Mouse (Mus musculus) forebrain, postnatal 0 days (tissue): ENCODE results near the gene Serpina3c. TPM values are rescaled to one million over a fixed set of nuclear protein-coding genes. Genes with fewer than 3 reads are reported as not detected.
"Not testable (repeated sequence)": the region's sequence is repeated elsewhere in the genome, so short reads cannot be mapped to it uniquely, and the experiment has no call there.

Source experiments
- ATAC-seq: fragments of 200-750 bp; cut with Nextera tagmentation; 2 replicates; pipeline ENCODE4 v1.8.0; 2017; ENCODE audit warnings: mild to moderate bottlenecking, moderate library complexity
- DNase-seq: peaks from one replicate; pipeline ENCODE4 v3.0.0-alpha.2; 2015
- H3K27ac ChIP-seq: fragments of 300-500 bp; sonication (generic); 2 replicates; pipeline ENCODE4 v1.5.1; 2014; ENCODE audit warnings: low read depth, mild to moderate bottlenecking, antibody characterized with exemption, low read length, moderate library complexity, mixed read lengths
- H3K27me3 ChIP-seq: fragments of 300-500 bp; sonication (generic); 2 replicates; pipeline ENCODE4 v1.6.1; 2014; ENCODE audit warnings: mild to moderate bottlenecking, low read length, mixed read lengths; ENCODE audit not compliant: insufficient read depth
- H3K36me3 ChIP-seq: fragments of 300-500 bp; sonication (generic); 2 replicates; pipeline ENCODE4 v1.6.1; 2014; ENCODE audit warnings: mild to moderate bottlenecking, moderate library complexity; ENCODE audit not compliant: insufficient read depth
- H3K4me1 ChIP-seq: fragments of 300-500 bp; sonication (generic); 2 replicates; pipeline ENCODE4 v1.6.1; 2014; ENCODE audit warnings: antibody characterized with exemption; ENCODE audit not compliant: insufficient read depth
- H3K4me2 ChIP-seq: fragments of 300-500 bp; sonication (generic); 2 replicates; pipeline ENCODE4 v1.6.1; 2014; ENCODE audit warnings: low read depth, mild to moderate bottlenecking, moderate library complexity
- H3K4me3 ChIP-seq: fragments of 300-500 bp; sonication (generic); 2 replicates; pipeline ENCODE4 v1.5.1; 2014; ENCODE audit warnings: low read depth, low read length, mixed read lengths
- H3K9ac ChIP-seq: fragments of 300-500 bp; sonication (generic); 2 replicates; pipeline ENCODE4 v1.6.1; 2014; ENCODE audit warnings: mild to moderate bottlenecking
- H3K9me3 ChIP-seq: fragments of 300-500 bp; sonication (generic); 2 replicates; pipeline ENCODE4 v1.6.1; 2016; ENCODE audit warnings: low read length
- CTCF ChIP-seq: sonication (generic); IDR thresholded peaks from 2 replicates; pipeline ENCODE4 v1.5.1; 2016; ENCODE audit warnings: antibody characterized with exemption, control low read depth, low read depth
- WGBS: fragments of 180-500 bp; shearing (Covaris S2); extraction: QIAGEN DNeasy Blood & Tissue Kit; methylation state at CpG from one replicate; pipeline ENCODE4 v1.1.7; 2014; 5-methylcytosine and 5-hydroxymethylcytosine counted together
- polyA plus RNA-seq: library from polyadenylated mRNA; unstranded; fragments of >200 nt; fragmentation: Nextera tagmentation; extraction: Ambion mirVana; gene quantifications from 2 replicates; pipeline ENCODE4 v1.2.1, GENCODE M21; 2015
- total RNA-seq: library from RNA; depleted of rRNA; stranded (reverse); fragments of >200 nt; gene quantifications from 2 replicates; pipeline ENCODE4 v1.2.3, GENCODE M21; 2014; rRNA removed

Serpina3c gene
- total and polyA plus RNA-seq, 2 experiments from 2014 or later = not detected

- no peak overlapping the region for H3K9ac ChIP-seq
- no peaks in the 10 kb centered on the region for H3K36me3 ChIP-seq
- H3K4me1 ChIP-seq = no peaks in the 10 kb centered on the region
- DNase-seq (no peak), ATAC-seq (no peak)
- no peaks in the 10 kb centered on the region for H3K27me3 ChIP-seq
- WGBS = 47% methylated on average over 3 of the region's 3 CpGs
- no peaks in the 10 kb centered on the region for H3K9me3 ChIP-seq
- H3K4me2 ChIP-seq = no peak overlapping the region
- H3K27ac ChIP-seq = no peak overlapping the region
- TF ChIP-seq CTCF = no peak
- no peak overlapping the region for H3K4me3 ChIP-seq
Observed at GRCm38 (mm10) chr12:104114921-104115579, 38.6 kb downstream of the Serpina3c start.

DNA sequence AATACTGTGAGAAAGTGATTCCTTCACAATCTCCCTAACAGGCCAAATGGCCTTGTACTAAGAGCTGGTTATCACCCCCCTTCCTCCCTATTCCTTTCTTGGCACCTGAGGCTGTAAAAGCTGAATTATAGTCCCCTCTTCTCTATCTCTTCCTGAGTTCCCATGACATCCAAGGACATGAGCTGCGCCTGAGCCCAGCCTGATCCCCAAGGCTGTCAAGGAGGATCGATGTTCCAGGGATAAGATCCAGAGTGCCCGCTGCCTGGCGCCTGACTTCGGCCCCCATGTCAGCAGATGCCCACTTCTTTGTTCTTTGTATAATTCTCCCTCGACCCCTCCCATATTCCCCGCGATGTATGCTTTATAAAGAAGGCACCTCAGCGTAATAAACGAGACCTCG lies 41.3 kb downstream of the Serpina3c start, which contains the start of gene Serpina3a:
Gene Serpina3a, plus strand, starts transcription at position 392 of the 400 bp plus-strand sequence.
- not testable (repeated sequence) for H3K9ac ChIP-seq, H3K9me3 ChIP-seq, H3K4me1 ChIP-seq, H3K4me2 ChIP-seq, H3K36me3 ChIP-seq, ATAC-seq, DNase-seq, H3K4me3 ChIP-seq, H3K27me3 ChIP-seq, H3K27ac ChIP-seq
- 91% methylated on average over 11 of the region's 11 CpGs for WGBS

GRCm38 (mm10) chr12:104108507-104108906 lies 45.2 kb downstream of the Serpina3c start:
- Histone ChIP-seq H3K9me3 (no peaks in the 10 kb centered on the region), H3K27me3 (no peaks in the 10 kb centered on the region), H3K4me3 (no peak overlapping the region), H3K4me1 (no peaks in the 10 kb centered on the region), H3K27ac (no peak overlapping the region), H3K9ac (no peak overlapping the region), H3K4me2 (no peak overlapping the region), H3K36me3 (no peaks in the 10 kb centered on the region)
- WGBS = 92% methylated on average over 2 of the region's 2 CpGs
- no peak for TF ChIP-seq CTCF
- no peak for DNase-seq
- ATAC-seq = no peak

GRCm38 (mm10) chr12:104106919-104107318 lies 46.8 kb downstream of the Serpina3c start:
- no peaks in the 10 kb centered on the region for H3K9me3 ChIP-seq
- H3K4me2 ChIP-seq = no peak overlapping the region
- no peaks in the 10 kb centered on the region for H3K36me3 ChIP-seq
- no peak overlapping the region for H3K27ac ChIP-seq
- ATAC-seq (no peak), DNase-seq (no peak)
- no peaks in the 10 kb centered on the region for H3K4me1 ChIP-seq
- no peaks in the 10 kb centered on the region for H3K27me3 ChIP-seq
- no peak overlapping the region for H3K9ac ChIP-seq
- no peak for TF ChIP-seq CTCF
- no peak overlapping the region for H3K4me3 ChIP-seq

DNA sequence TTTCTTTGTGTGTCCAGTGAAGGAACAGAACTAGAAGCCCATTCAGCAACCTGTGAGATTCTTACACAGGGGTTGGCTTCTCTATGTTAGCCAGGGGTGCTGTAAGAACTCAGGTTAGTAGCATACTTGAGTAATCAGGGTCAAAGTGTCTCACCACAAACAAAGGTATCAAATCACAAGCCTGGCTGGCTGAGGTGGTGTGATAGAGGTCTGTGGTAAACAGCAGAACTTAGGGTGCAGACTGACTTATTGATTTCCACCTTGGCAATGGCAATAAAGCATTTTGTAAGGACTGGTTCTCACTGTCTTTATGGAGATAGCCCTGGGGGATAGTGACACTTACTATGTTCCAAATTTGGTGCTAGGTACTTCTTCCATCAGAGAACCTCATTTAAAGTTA lies 47.8 kb downstream of the Serpina3c start:
- DNase-seq (no peak), ATAC-seq (no peak)
- H3K36me3 ChIP-seq = no peaks in the 10 kb centered on the region
- H3K27ac ChIP-seq = no peak overlapping the region
- no peaks in the 10 kb centered on the region for H3K9me3 ChIP-seq
- no peak overlapping the region for H3K4me3 ChIP-seq
- H3K4me1 ChIP-seq = no peaks in the 10 kb centered on the region
- H3K27me3 ChIP-seq = no peaks in the 10 kb centered on the region
- H3K4me2 ChIP-seq = no peak overlapping the region
- H3K9ac ChIP-seq = no peak overlapping the region
- TF ChIP-seq CTCF = no peak

- ATAC-seq = no peak
- Histone ChIP-seq H3K9ac (no peak within 1 kb of the TSS), H3K36me3 (no peaks in the 10 kb centered on the region), H3K4me3 (no peak within 1 kb of the TSS), H3K9me3 (no peaks in the 10 kb centered on the region), H3K27ac (no peak within 1 kb of the TSS), H3K27me3 (no peaks in the 10 kb centered on the region), H3K4me1 (no peaks in the 10 kb centered on the region), H3K4me2 (no peak within 1 kb of the TSS)
- 92% methylated on average over 6 of the region's 6 CpGs for WGBS
- TF ChIP-seq CTCF = no peak
- DNase-seq = no peak
Observed at GRCm38 (mm10) chr12:104100768-104101167, 52.9 kb downstream of the Serpina3c start, which contains the start of gene Serpina5. Gene Serpina5 (plus strand): TSS chr12:104101113.

Other genes with a start within 250 kb of the Serpina3c start
- gene Serpina1c, start 249.0 kb downstream of the Serpina3c start, total RNA-seq = not detected in 2 replicates
- gene Serpina1c, start 249.0 kb downstream of the Serpina3c start, polyA plus RNA-seq = not detected in 2 replicates
- gene Serpina1e, start 194.9 kb downstream of the Serpina3c start, total RNA-seq = not detected in 2 replicates
- gene Serpina1e, start 194.9 kb downstream of the Serpina3c start, polyA plus RNA-seq = not detected in 2 replicates
- gene Serpina11, start 163.9 kb downstream of the Serpina3c start, total RNA-seq = not detected in 2 replicates
- gene Serpina11, start 163.9 kb downstream of the Serpina3c start, polyA plus RNA-seq = not detected in 2 replicates
- 0.38 TPM in 1 of 2 replicates, not detected in the other for gene Serpina9, start 140.1 kb downstream of the Serpina3c start, total RNA-seq
- 0.15 and 0.23 TPM in 2 replicates for gene Serpina9, start 140.1 kb downstream of the Serpina3c start, polyA plus RNA-seq
- gene Serpina12, start 109.4 kb downstream of the Serpina3c start, total RNA-seq = not detected in 2 replicates
- not detected in 2 replicates for gene Serpina12, start 109.4 kb downstream of the Serpina3c start, polyA plus RNA-seq
- gene Serpina5, start 52.8 kb downstream of the Serpina3c start, total RNA-seq = not detected in 2 replicates
- not detected in 2 replicates for gene Serpina5, start 52.8 kb downstream of the Serpina3c start, polyA plus RNA-seq
- not detected in 2 replicates for gene Serpina3a, start 41.1 kb downstream of the Serpina3c start, total RNA-seq
- gene Serpina3a, start 41.1 kb downstream of the Serpina3c start, polyA plus RNA-seq = not detected in 2 replicates
- gene Serpina3b, start 25.9 kb downstream of the Serpina3c start, total RNA-seq = 0.08 TPM in 1 of 2 replicates, not detected in the other
- gene Serpina3b, start 25.9 kb downstream of the Serpina3c start, polyA plus RNA-seq = not detected in 2 replicates
- 0.23 TPM in 1 of 2 replicates, not detected in the other for gene Serpina3f, start 60.7 kb upstream of the Serpina3c start, total RNA-seq
- 0.09 and 0.12 TPM in 2 replicates for gene Serpina3f, start 60.7 kb upstream of the Serpina3c start, polyA plus RNA-seq
- gene Serpina3g, start 82.4 kb upstream of the Serpina3c start, total RNA-seq = 0.15 and 0.43 TPM in 2 replicates
- gene Serpina3g, start 82.4 kb upstream of the Serpina3c start, polyA plus RNA-seq = 0.47 and 0.48 TPM in 2 replicates
- gene Serpina3i, start 109.3 kb upstream of the Serpina3c start, total RNA-seq = 0.10 TPM in 1 of 2 replicates, not detected in the other
- not detected in 2 replicates for gene Serpina3i, start 109.3 kb upstream of the Serpina3c start, polyA plus RNA-seq
- not detected in 2 replicates for gene Serpina3j, start 160.7 kb upstream of the Serpina3c start, total RNA-seq
- gene Serpina3j, start 160.7 kb upstream of the Serpina3c start, polyA plus RNA-seq = not detected in 2 replicates
- gene Serpina3k, start 184.6 kb upstream of the Serpina3c start, total RNA-seq = not detected in 2 replicates
- gene Serpina3k, start 184.6 kb upstream of the Serpina3c start, polyA plus RNA-seq = not detected in 2 replicates
- not detected in 2 replicates for gene Serpina3m, start 184.6 kb upstream of the Serpina3c start, total RNA-seq
- gene Serpina3m, start 184.6 kb upstream of the Serpina3c start, polyA plus RNA-seq = not detected in 2 replicates